Mouse (Mus musculus) CH12.LX (cell line): ENCODE data around the gene Stag3.

ENCODE experiments used
- EP300 ChIP-seq: IDR thresholded peaks from 2 replicates; pipeline ENCODE4 v1.6.1; 2011; ENCODE audit warnings: low read length, improper control_type of control experiment
- MEF2A ChIP-seq: IDR thresholded peaks from 2 replicates; pipeline ENCODE4 v1.6.1; 2014; ENCODE audit warnings: low read depth, mild to moderate bottlenecking, inconsistent platforms, low read length, improper control_type of control experiment, borderline replicate concordance
- POLR2A ChIP-seq: IDR thresholded peaks from 2 replicates; pipeline ENCODE4 v1.6.1; 2011; ENCODE audit warnings: low read depth, mild to moderate bottlenecking, improper control_type of control experiment, low read length
- POLR2AphosphoS2 ChIP-seq: IDR thresholded peaks from 2 replicates; pipeline ENCODE4 v1.6.1; 2011; ENCODE audit warnings: low read depth, low read length, improper control_type of control experiment
- UBTF ChIP-seq: IDR thresholded peaks from 2 replicates; pipeline ENCODE4 v1.6.1; 2012; ENCODE audit warnings: low read depth, mild to moderate bottlenecking, inconsistent platforms, low read length, improper control_type of control experiment, moderate library complexity

DNA sequence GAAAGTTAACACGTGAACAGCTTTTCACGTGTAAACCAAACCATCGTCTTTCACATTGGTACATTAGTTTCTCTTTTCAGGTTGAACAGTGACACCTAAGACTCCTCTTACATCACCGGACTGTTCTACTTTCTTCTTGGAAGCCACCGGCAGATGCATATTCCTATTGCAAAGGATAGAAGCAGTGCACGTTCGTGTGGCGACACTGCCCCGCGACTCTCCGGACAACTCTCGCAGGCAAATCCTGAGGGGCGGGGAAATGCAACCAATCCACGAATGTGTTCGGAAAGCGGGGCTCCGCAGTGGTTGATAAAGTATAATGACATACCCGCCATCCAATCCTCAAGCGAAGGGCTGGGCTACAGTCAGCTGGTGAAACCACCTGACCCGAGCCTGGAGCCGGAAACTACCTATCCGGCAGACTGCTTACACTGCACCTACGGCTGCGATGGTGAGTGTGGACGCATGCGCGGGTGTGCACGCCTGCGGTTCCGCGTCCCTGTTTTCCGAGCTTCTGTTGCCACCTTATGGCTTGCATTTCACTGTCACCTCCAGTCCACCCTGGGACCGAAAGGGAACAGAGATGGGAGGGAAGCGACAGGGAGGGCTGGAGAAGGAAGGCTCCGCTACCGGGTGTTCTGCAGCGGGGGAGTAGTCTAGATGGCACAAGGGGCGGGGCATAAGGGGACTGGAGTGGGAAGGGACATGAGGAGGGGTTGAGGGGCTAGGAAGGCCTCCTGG, 24.5 kb upstream of the Stag3 start, which contains the start of gene Lamtor4:
- no peak for TF ChIP-seq UBTF
- peak; percentile 94 for TF ChIP-seq POLR2AphosphoS2
- TF ChIP-seq EP300: no peak
- TF ChIP-seq POLR2A: peak; percentile 93
- TF ChIP-seq MEF2A: no peak; the same call in 1 of the 2 replicates
